Mouse (Mus musculus) 416B (cell line): ENCODE data around the gene Tomm20.
"Not testable (repeated sequence)": the region's sequence is repeated elsewhere in the genome, so short reads cannot be mapped to it uniquely, and the experiment has no call there.

Experiments used
- DNase-seq: peaks from one replicate; pipeline ENCODE4 v3.0.0; 2011; ENCODE audit warnings: low read depth

Tomm20 gene

DNA sequence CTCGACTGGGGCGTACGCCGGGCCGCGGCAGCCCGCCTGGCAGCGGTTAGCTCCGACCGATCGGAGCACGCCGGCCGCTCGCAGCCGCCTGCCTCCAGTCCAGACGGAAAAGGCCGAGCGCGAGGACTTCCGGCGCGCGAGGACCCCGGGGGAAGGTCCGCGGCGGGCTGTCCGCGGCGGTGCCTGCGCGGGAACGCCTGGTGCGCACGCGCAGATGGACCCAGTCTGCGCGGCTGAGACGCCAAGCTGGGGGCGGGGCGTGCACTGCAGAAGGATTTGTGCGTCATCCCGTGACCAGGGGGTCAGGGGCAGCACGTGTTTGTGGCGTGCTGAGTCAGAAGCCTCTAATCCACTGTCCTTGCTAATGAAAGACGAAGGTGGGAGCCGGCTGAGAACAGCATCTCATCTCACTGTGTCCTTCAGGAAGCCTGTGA lies at the start of gene Tomm20:
Tomm20 (minus strand) TSS at position 115 of the 434 bp plus-strand sequence.
- peak; percentile 98 for DNase-seq

DNA sequence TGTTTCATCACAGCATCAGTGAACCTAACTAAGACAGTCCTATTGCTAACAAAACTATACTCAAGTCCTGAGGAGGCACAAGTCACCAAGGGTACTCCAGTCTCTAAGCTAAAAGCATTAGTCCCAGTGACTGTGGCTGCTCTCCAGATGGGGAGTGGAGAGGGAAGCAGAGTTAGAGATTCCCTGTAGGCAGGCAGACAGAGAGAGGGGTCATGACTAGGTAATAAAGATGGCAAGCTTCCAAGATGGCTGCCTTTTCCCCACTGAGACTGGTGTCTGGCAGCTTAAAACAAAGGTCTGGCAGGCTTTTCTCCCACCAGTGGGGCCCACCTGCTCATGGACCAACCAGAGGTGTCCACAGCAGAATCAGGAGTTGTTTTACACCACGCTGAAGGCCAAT lies 48.9 kb upstream of the Tomm20 start:
- DNase-seq: no peak

DNA sequence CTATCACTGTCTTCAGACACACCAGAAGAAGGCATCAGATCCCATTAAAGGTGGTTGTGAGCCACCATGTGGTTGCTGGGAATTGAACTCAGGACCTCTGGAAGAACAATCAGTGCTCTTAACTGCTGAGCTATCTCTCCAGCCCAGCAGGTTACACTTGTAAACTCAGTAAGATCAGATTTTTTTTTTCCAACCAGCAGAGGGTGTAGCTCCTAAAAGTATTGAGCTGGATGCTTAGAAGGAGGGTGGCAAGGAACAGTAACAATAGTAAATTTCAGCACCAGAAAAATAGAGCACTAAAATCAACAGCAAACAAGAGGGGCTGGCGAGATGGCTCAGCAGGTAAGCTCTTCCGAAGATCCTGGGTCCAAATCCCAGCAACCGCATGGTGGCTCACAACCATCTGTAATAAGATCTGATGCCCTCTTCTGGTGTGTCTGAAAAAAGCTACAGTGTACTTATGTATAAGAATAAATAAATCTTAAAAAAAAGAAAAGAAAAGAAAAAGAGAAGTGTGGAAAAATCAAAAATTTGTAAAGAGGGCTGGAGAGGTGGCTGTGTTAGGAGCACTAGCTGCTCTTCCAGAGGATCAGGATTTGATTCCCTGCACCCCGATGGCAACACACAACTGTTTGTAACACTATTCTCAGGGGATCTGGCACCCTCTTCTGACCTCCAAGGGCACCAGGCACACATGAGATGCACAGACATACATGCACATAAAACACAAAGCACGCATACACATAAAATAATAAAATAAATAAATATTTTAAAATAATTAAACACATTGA lies 43.9 kb upstream of the Tomm20 start:
- DNase-seq: peak; percentile 32

DNA sequence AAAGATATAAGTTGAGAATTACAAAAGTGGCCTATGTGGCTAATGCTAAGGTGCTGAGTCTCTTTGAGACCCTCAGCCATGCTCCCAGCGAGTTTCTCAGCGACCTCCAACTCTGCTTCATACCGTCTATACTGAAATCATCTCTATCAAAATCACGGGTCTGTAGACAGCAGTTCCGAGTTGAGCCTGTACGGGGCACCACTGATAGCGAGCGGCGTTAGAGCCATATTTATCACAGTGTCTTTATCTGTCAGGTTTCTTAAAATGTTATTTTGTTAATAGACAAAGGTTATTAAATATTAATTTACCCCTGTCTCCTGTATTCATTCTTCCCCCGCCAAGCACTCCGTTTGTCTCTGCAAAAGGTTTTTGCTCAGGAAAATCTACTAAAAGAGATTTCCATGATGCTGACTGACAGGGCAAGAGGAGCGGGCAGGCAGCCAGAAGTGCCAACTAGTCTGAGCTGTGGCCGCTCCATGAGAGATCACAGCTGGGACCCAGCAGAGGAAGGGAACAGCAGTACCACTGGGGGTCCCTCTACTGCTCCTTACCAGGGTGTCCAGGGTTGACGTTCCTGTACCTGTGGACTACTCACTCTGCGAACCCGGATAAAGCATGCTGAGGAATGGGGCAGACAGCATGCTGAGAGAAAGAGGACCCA lies 42.8 kb upstream of the Tomm20 start:
- no peak for DNase-seq

DNA sequence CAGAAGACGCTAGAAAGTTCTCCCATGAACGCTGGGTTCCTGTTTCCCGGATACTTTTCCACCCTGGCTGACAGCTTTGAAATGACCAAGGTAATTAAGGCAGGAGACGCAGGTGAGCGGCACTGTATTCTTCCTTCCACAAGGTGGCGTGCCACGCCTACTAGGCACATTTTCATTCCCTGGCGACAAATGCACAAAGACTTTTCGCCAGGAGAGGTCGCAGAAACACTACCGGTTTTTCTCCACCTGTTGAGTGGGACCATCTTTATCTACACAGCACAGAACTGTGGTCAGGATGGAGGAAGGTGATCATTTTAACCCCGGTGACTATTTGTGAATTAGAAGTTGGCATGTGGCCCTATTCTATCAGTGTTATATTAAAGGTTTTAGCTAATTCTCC lies 40.9 kb upstream of the Tomm20 start:
- DNase-seq: peak; percentile 78

DNA sequence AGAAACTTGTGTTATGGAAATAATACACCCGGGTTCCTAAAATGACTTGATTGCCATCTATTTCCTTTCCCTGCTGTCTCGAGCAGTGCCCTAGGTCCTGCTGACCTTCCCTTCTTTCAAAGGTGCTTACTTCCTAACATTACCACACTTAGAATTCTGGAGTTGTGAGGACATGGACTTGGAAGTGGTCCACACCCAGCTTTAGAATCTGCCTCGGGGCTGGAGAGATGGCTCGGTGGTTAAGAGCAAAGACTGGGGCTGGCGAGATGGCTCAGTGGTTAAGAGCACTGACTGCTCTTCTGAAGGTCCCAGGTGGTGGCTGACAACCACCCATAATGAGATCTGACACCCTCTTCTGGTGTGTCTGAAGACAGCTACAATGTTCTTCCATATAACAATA lies 34.4 kb upstream of the Tomm20 start:
- DNase-seq: no peak

DNA sequence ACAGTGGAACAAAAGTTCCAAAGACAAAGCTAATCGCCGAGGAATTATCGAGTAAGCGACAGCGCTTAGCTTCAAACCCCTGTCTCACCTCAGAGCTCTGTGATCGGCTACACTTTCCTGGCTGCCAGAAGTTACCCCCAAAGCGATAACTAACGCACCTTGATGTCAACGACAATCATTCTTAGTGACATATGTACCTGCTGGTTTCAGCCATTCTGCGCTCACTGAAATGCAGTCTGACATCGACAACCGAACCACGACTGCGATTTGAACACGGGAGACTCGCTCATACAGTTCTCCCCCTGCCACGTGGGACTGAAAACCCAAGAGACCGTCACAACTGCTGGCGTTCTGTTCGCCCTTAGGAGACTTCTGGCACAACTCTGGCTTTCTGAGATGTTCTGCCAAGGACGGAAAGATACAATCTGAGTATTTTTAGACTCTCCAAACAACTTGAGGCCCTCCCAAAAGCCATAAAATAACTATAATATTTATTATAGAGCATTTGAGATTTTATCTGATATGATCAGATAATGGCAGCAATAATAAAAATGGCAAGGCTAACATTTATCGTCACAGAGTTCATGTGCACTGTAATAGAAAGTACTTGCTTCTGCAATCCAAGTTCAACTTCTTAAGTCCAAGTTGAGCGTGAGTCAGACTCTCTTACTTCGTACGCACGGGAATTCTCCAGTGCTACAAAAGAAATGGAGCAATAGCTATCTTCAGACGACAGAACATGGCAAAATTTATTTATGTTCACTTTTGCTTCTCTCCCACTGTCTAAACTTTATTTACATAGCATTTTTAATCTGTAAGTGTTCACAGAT lies 33.7 kb upstream of the Tomm20 start:
- DNase-seq: peak; percentile 23

DNA sequence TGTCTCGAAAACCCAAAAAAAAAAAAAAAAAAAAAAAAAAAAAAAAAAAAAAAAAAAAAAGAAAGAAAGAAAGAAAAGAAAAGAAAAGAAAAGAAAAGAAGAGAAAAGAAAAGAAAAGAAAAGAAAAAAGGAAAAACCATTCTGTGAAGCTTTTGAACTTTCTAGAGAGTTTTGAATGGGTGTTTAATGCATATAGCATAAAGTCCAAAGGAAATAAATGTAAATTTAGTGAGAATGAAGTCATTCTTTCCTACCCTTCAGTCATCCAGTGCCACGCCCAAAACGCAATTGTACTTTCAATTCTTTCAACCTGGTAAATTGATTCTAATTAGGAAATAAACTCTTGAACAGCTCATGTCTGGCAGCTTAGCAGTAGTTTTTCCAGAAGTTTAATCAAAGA lies 32.9 kb upstream of the Tomm20 start:
- not testable (repeated sequence) for DNase-seq

DNA sequence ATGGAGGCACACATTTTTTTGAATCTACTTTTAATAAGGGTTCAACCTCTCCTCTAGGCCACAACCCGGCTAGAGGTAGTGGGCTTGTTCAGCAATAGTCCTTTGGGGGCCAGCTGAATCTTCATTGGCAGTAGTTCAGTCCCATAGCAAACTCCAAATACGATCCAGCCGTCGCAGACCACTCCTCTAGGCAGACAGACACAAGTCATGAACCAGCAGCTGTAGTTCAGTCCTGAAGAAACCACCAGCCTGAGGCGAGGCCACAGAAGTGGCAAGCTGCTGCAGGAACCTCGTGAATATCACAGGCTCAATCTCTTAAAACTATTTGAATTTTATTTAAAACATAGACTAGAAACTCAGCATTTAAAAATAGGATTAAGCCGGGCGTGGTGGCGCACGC lies 32.4 kb upstream of the Tomm20 start:
- no peak for DNase-seq

DNA sequence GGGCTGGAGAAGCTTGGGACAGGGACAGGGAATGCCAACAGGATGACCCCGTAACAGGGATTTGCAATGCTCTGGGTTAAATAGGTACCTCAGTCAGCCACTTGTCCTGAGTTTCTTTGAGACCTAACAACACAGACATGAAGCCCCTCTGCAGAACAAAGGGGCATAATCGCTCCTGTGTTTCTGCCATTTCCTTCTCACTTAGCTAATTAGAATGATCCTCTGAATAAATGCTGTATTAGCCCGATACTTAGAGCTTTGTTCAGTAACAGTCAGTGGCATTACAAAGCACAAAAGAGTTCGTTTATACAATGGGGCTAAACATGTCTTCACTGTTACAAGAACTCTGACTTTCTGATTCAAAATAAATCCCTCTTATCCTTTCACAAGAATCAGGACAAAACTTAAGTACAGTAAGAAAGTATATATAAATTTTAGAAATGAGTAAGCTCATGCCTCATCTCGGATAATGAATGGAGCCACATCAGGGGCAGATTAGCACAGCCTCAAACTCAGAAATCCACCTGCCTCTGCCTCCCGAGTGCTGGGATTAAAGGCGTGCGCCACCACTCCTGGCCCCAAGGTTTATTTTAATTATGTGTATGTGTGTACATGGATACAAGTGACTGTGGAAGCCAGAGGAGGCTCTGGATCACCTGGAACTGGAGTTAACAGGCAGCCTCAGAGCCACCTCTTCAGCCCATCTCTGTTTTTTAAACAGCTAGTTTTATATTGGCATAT lies 31.1 kb upstream of the Tomm20 start:
- no peak for DNase-seq

DNA sequence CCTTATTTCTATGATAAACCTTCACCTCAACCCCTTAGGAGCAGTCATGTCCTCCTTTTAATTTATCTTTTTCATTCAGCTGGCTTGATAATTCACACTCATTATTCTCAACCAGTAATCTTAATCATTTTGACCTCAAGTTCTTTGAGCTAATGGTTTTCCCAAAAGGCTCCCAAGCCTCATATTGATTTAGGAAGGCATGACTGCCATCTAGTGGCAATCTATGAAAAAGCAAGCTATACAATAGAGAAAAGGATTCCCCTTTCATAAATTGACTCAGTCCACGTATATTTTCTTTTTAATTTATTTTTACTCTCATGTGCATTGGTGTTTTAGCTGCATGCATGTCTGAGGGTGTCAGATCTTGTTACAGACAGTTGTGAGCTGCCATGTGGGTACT lies 30.1 kb upstream of the Tomm20 start:
- DNase-seq: peak; percentile 82

DNA sequence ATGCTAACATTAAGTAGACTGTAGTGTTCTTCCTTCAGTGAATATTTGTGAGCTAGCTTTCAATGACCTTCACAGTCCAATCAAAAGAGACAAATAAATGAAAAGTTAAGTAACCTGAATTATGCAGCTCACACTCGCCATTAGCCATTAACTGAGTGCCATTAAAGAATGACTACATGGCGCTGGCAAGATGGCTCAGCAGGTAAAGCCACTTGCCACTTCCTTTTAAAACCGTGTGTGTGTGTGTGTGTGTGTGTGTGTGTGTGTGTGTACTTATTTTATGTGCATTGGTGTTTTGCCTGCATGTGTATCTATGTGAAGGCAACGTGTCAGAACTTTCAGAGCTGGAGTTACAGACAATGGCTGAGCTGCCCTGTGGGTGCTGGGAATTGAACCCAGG lies 28.9 kb upstream of the Tomm20 start:
- DNase-seq: no peak

DNA sequence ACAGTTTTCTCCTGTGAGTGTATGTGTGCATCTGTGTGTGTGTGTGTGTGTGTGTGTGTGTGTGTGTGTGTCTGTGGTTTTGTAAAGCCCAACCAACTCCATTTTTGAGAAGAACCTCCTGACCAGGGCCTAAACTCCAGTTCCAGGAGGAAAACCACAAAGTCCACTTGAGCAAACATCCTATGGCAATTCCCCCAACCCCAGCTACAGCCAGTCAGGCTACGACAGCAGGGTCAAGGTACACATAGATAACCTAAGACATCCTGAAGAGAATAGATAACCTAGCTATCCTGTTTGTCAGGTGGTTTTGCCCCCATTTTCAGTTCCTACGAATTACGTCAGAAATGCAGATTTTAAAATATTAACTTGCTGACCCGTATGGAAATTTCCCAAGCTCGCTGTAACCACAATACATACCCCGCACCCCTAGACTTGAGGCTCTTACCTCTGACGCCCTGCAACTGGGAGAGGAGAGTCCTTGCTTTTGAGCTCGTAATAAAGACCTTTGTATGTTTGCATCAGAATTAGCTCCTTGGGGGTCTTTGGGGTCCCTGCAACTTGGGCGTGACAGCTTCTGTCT lies 28.1 kb upstream of the Tomm20 start:
- DNase-seq: peak; percentile 97

DNA sequence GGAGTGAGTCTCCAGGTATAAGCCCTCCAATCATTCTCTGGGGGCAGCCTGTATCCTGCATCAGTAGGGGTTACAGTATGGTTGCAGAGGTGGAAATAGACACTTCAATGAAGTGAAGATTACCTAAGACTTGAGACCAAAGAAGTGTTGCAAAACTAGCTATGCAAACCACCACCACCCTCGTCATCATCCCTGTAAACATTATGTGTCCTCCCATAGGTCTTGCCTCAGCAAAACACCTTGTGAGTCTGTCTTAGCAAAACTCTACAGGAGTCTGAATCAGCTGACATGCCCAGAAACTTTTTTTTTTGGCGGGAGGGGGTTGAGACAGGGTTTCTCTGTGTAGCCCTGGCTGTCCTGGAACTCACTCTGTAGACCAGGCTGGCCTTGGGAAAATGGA lies 27.0 kb upstream of the Tomm20 start:
- peak; percentile 78 for DNase-seq

DNA sequence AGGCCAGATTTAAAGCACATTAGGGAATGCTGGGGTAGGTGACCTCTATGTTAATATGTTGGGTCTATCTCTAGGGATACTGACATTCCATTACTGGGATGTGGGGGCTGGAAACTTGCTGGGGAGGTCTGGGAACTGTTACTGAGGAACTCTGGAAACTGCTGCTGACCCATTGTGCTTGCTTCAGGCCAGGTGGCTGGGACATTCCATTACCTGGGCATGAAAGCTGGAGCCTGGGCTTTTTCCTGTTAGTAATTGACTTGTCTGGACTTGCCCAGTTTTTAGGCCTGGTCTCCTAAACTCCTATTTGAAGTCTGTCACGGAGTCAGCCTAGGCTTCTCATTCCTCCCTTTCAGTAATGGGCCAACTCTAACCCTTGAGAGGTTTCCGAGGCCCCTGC lies 26.5 kb upstream of the Tomm20 start:
- no peak for DNase-seq

DNA sequence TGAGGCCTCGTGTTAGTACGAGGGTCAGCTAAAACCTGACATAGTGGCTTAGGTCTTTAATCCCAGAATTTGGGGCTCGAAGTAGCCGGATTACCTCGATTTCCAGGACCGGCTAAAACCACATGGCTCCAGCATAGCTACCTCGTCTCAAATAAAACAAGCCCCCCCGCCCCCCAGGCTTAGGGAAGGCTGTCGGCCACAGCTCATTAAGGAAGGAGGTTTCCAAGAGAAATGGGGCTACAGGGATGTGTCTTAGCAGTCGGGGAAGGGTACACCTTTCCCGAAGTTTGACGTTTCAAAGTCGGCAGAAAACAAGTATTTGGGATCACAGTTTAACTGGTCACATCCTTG lies 25.6 kb upstream of the Tomm20 start:
- no peak for DNase-seq

DNA sequence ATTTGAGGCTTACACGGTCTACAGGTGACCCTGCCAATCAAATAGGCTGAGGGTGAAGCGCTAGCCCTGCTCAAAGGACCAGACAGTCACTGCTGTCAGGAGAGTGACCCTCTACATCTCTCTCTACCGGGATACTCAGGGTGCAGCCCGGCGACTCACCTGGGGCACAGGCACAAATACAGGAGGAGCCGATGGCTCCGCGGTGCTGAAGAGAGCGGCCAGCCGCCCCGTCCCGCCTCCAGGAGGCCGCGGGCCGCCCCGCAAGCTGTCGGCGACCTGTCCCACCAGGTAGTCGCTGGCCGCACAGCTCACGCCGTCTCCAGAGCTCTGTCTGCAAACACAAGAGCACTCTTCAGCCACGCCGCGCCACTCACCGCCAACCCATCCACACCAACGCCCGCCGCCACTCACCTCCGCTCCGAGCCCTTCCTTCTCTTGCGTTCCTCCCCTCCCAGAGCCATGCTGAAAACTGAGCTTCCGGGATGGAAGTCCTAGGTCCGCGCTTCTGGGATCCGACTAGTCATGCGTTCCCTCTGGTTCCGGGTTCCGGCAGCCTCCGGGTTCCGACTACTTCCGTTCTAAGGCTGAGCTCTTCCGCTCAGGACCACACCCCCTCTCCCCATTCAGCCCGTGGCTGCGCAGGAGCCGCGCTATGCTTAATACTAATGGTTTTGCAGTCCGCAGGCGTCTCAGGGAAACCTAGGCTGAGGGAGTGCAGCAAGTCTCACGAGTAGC lies 25.1 kb upstream of the Tomm20 start, which contains the start of gene Rbm34:
Rbm34 (minus strand) TSS at position 493 of the 735 bp plus-strand sequence.
- DNase-seq: peak; percentile 98

DNA sequence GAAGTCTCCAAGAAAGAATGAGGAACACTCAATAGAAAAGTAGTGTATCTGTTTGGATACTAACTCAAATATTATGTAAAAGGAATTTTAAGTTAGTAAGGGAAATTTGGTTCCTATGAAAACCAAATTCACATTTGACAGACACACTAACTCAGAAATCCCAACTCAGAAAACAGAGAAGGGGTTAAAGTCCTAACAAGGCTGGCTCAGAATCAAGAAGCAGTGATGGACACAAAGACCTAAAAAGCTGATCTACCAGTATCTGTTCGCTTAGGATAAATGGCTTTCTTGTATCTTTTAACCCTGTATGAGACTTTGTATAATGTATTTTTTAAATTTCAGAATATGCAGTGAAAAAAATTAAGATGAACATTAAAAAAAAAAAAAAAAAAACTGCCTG lies 23.9 kb upstream of the Tomm20 start:
- DNase-seq: no peak

DNA sequence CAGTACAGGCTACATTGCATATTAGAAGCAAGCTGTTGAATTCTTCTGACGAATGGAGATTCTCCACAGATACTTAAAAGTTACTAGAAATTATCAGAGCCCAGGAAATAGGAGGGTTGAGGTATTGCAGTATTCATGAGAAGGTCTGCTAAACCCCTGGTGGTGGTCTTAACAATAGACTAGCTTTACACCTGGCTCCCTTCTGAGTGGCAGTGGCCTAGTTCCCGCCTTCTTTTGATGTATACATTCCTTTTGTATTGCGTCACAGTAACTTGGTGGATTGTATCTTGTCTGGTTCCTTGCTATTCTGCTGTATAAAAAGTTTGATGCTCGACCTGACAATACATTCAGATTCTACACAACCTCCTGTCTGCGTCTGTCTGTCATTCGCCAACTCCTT lies 22.5 kb upstream of the Tomm20 start:
- no peak for DNase-seq

DNA sequence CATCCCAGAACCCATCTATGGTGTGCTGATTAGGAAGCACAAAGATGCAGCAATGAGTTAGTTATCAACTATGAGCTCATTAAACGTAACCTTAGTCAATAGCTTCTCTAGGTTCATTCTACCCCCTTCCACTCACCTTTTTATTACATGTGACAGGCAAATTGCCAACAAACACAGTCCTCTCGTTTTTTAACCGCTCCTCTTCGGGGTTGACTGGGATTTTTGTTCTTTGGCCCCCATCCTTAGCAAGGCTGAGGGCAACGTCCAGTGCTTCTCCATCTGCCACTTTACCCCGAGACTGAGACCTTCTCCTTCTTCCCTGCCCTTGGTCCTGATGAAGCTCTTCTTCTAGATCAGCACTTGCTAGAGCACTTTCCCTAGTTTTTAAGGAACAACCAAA lies 19.6 kb upstream of the Tomm20 start:
- no peak for DNase-seq

DNA sequence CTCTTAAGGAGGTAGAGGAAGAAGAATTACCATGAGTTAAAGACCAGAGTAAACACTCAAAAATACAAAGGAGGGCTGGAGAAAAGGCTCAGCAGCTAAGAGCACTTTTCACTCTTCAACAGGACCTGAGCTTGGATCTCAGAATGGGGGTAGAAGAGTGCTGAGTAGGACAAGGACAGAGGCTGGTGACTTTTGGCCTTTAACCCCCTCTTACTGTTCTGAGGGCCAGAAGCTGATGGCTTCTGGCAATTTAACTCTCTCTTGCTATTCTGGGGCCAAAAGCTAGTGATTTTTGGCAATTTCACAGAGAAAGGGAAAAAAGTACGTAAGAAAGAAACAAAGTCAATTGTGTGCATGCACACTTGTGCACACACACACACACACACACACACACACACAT lies 17.2 kb upstream of the Tomm20 start:
- DNase-seq: no peak
